Mouse (Mus musculus) MEL (cell line): Measurements from ENCODE around the gene Emc1. TPM values are rescaled to one million over a fixed set of nuclear protein-coding genes. Genes with fewer than 3 reads are reported as not detected.
A peak's percentile ranks its signal among the peaks of the same experiment; 100 is the strongest.

Experiments used
- DNase-seq: peaks from one replicate; pipeline ENCODE4 v3.0.0; 2011; ENCODE audit warnings: low read depth, low spot score
- H3K27ac ChIP-seq: 2 replicates; pipeline ENCODE4 v1.5.1; 2012; ENCODE audit warnings: low read depth, mild to moderate bottlenecking, control low read depth, low read length, moderate library complexity; ENCODE audit not compliant: control insufficient read depth
- H3K27me3 ChIP-seq, 2 experiments: fragments of 150-350 bp in 1 of 2; sonication (generic) in 1 of 2; 2 replicates each; pipeline ENCODE4 v1.6.1; 2012; ENCODE audit warnings: low read length in 2 of 2, mild to moderate bottlenecking in 2 of 2, improper control_type of control experiment in 1 of 2, moderate library complexity in 1 of 2; ENCODE audit not compliant: insufficient read depth in 2 of 2, control insufficient read depth in 1 of 2
- H3K36me3 ChIP-seq, 2 experiments: 2 replicates each; pipeline ENCODE4 v1.6.1; 2012 to 2014; ENCODE audit warnings: low read length in 2 of 2, improper control_type of control experiment in 1 of 2, inconsistent platforms in 1 of 2, mild to moderate bottlenecking in 1 of 2; ENCODE audit not compliant: insufficient read depth in 2 of 2, control insufficient read depth in 1 of 2
- H3K4me1 ChIP-seq, 2 experiments: fragments of 150-350 bp in 1 of 2; sonication (generic) in 1 of 2; 2 replicates each; pipeline ENCODE4 v1.6.1; 2012; ENCODE audit warnings: low read length in 2 of 2, improper control_type of control experiment in 1 of 2, mild to moderate bottlenecking in 1 of 2; ENCODE audit not compliant: insufficient read depth in 2 of 2, control insufficient read depth in 1 of 2
- H3K4me3 ChIP-seq, 2 experiments: fragments of 150-350 bp in 1 of 2; sonication (generic) in 1 of 2; 2 replicates each; pipeline ENCODE4 v1.5.1; 2012; ENCODE audit warnings: low read depth in 2 of 2, low read length in 2 of 2, mild to moderate bottlenecking in 2 of 2, moderate library complexity in 2 of 2, control low read depth in 1 of 2, improper control_type of control experiment in 1 of 2; ENCODE audit not compliant: control insufficient read depth in 1 of 2, insufficient read depth in 1 of 2
- H3K79me2 ChIP-seq: 2 replicates; pipeline ENCODE4 v1.6.1; 2012; ENCODE audit warnings: mild to moderate bottlenecking, low read length, moderate library complexity; ENCODE audit not compliant: control insufficient read depth, poor library complexity, insufficient read depth
- H3K9ac ChIP-seq: 2 replicates; pipeline ENCODE4 v1.6.1; 2012; ENCODE audit warnings: low read depth, mild to moderate bottlenecking, control low read depth, low read length, moderate library complexity; ENCODE audit not compliant: control insufficient read depth, poor library complexity, severe bottlenecking
- H3K9me3 ChIP-seq: fragments of 150-350 bp; sonication (generic); replicated peaks from 2 replicates; pipeline ENCODE4 v1.6.1; 2012; ENCODE audit warnings: mild to moderate bottlenecking, low read length, improper control_type of control experiment, moderate library complexity; ENCODE audit not compliant: insufficient read depth
- BHLHE40 ChIP-seq: IDR thresholded peaks from 2 replicates; pipeline ENCODE4 v1.6.1; 2012; ENCODE audit warnings: low read depth, mild to moderate bottlenecking, inconsistent platforms, low read length, improper control_type of control experiment, borderline replicate concordance
- CHD1 ChIP-seq: IDR thresholded peaks from 2 replicates; pipeline ENCODE4 v1.6.1; 2012; ENCODE audit warnings: low read depth, mild to moderate bottlenecking, inconsistent platforms, low read length, improper control_type of control experiment
- CHD2 ChIP-seq: IDR thresholded peaks from 2 replicates; pipeline ENCODE4 v1.6.1; 2011; ENCODE audit warnings: low read length, improper control_type of control experiment
- EP300 ChIP-seq, 2 experiments: IDR thresholded peaks; 2 replicates each; pipeline ENCODE4 v1.6.1; 2011; ENCODE audit warnings: improper control_type of control experiment in 2 of 2, low read length in 2 of 2, low read depth in 1 of 2, mild to moderate bottlenecking in 1 of 2
- ETS1 ChIP-seq: IDR thresholded peaks from 2 replicates; pipeline ENCODE4 v1.6.1; 2012; ENCODE audit warnings: low read depth, mild to moderate bottlenecking, inconsistent platforms, low read length, improper control_type of control experiment, moderate library complexity
- GATA1 ChIP-seq: IDR thresholded peaks from 2 replicates; pipeline ENCODE4 v1.6.1; 2011; ENCODE audit warnings: low read depth, low read length, improper control_type of control experiment
- HCFC1 ChIP-seq: IDR thresholded peaks from 2 replicates; pipeline ENCODE4 v1.6.1; 2012; ENCODE audit warnings: low read depth, mild to moderate bottlenecking, inconsistent platforms, low read length, improper control_type of control experiment, moderate library complexity
- MAX ChIP-seq: IDR thresholded peaks from 2 replicates; pipeline ENCODE4 v1.6.1; 2011; ENCODE audit warnings: low read length, improper control_type of control experiment
- MXI1 ChIP-seq: IDR thresholded peaks from 2 replicates; pipeline ENCODE4 v1.6.1; 2011; ENCODE audit warnings: mild to moderate bottlenecking, low read depth, low read length, improper control_type of control experiment
- MYC ChIP-seq: IDR thresholded peaks from 2 replicates; pipeline ENCODE4 v1.6.1; 2011; ENCODE audit warnings: low read depth, mild to moderate bottlenecking, low read length, improper control_type of control experiment, moderate library complexity
- POLR2AphosphoS5 ChIP-seq: IDR thresholded peaks from 2 replicates; pipeline ENCODE4 v1.6.1; 2012; ENCODE audit warnings: low read depth, borderline replicate concordance, mild to moderate bottlenecking, inconsistent platforms, low read length, moderate library complexity, mixed read lengths
- SIN3A ChIP-seq: IDR thresholded peaks from 2 replicates; pipeline ENCODE4 v1.6.1; 2012; ENCODE audit warnings: low read length, improper control_type of control experiment, inconsistent platforms
- SMC3 ChIP-seq: IDR thresholded peaks from 2 replicates; pipeline ENCODE4 v1.6.1; 2011; ENCODE audit warnings: low read depth, low read length, improper control_type of control experiment
- USF1 ChIP-seq: IDR thresholded peaks from 2 replicates; pipeline ENCODE4 v1.6.1; 2014; ENCODE audit warnings: low read depth, mild to moderate bottlenecking, inconsistent platforms, low read length, improper control_type of control experiment, moderate library complexity
- ZMIZ1 ChIP-seq: IDR thresholded peaks from 2 replicates; pipeline ENCODE4 v1.6.1; 2012; ENCODE audit warnings: low read depth, mild to moderate bottlenecking, inconsistent platforms, low read length, improper control_type of control experiment, moderate library complexity
- ZNF384 ChIP-seq: IDR thresholded peaks from 2 replicates; pipeline ENCODE4 v1.6.1; 2012; ENCODE audit warnings: low read depth, mild to moderate bottlenecking, inconsistent platforms, low read length, improper control_type of control experiment
- polyA plus RNA-seq, 2 experiments: library from polyadenylated mRNA; stranded (reverse) in 1 of 2; unstranded in 1 of 2; fragments of >175 nt in 1 of 2; fragments of >200 nt in 1 of 2; gene quantifications; 2 replicates each; pipeline versions ENCODE4 v1.2.1 to v1.2.4; 2012; ENCODE audit warnings: low replicate concordance in 2 of 2, low read depth in 1 of 2; ENCODE audit not compliant: insufficient read length in 2 of 2, insufficient read depth in 1 of 2, missing spikeins in 1 of 2
- total RNA-seq: library from RNA; depleted of rRNA; stranded (reverse); fragments of 300-350 nt; gene quantifications from 2 replicates; pipeline ENCODE4 v1.2.3, GENCODE M21; 2012

Gene Emc1
- total and polyA plus RNA-seq, 3 experiments = 17.3 to 50.4 TPM; not detected in 1

DNA sequence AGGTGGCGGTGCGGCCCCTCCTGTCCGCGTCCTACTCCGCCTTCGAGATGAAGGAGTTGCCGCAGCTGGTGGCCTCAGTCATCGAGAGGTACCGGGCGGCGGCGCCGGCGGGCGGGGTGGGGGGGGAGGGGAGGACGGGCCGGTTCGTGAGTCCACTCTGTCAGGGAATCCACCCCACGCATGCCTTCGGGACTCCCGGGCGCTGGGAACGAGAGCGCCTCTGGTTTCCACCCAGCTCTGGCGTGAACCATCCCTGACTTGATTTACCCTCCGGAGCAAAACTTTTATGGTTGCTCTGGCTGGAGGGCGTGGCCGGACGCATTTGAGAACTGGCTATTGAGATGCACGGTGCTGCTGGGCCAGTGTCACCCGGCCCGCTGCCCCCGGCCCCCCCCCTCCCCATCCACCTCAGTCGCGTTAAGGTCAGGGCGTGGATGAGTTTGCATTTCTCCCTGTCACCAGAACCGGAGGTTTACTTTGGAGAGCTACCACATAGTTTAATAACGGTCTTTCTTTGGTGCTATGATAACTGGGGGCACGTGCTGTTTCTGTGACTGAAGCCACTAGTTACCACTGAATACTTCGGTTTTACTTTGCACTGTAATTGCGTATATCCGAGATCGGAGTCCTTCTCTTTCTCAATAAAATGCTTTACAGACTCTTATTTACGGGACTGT is 28.5 kb downstream of the Emc1 start:
- Histone ChIP-seq H3K36me3 (peaks cover 0 to 13% of the 10 kb centered on the region in 2 experiments; a peak in 3 of 4 replicates), H3K9me3 (no peaks in the 10 kb centered on the region), H3K9ac (peak overlapping the region; percentile 81), H3K79me2 (peaks cover 58% of the 10 kb centered on the region), H3K4me1 (peaks cover 0 to 8% of the 10 kb centered on the region in 2 experiments; a peak in 2 of 4 replicates), H3K27me3 (no peaks in the 10 kb centered on the region), H3K4me3 (peak overlapping the region; percentile 66 to 68), H3K27ac (peak overlapping the region; percentile 84)
- TF ChIP-seq POLR2AphosphoS5 (no peak), SIN3A (peak; percentile 92; the same call in 1 of the 2 replicates), MYC (peak; percentile 90), ETS1 (peak; percentile 18; the same call in 1 of the 2 replicates), USF1 (peak; percentile 76; the same call in 1 of the 2 replicates), ZMIZ1 (peak; percentile 22; the same call in 1 of the 2 replicates), HCFC1 (no peak; the same call in 1 of the 2 replicates), GATA1 (peak; percentile 19; the same call in 1 of the 2 replicates), CHD2 (no peak), SMC3 (no peak), CHD1 (peak; percentile 54; the same call in 1 of the 2 replicates), EP300 (IDR thresholded peaks at IDR 0.05; ENCODE audit: low read depth in 1 of 2, low read length in 2 of 2) (peak in 1 of 2 experiments; percentile 45; a peak in 1 of 4 replicates), MXI1 (peak; percentile 98), BHLHE40 (peak; percentile 88), ZNF384 (no peak), MAX (peak; percentile 86)
- peak; percentile 73 for DNase-seq

DNA sequence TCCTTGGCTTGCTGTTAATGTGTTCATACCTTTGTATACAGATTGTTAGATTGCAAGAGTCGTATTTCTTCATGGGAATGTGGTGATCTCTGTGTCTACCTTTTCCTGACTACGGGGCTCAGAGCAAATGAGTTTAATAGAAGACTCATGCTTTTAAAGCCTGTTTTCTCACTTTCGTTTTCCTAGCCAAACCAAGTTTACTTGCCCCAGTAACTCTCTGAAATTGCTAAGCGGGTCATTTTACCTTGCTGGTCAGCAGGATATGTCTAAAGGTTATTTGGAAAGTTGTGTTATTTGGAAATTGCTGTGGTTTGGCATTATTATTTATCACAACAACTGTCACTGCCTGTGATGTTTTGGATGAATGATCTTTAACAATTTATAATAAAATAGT is 29.1 kb downstream of the Emc1 start:
- peak overlapping the region; percentile 81 for H3K9ac ChIP-seq
- peaks cover 0 to 13% of the 10 kb centered on the region in 2 experiments; a peak in 3 of 4 replicates for H3K36me3 ChIP-seq
- H3K79me2 ChIP-seq = peaks cover 63% of the 10 kb centered on the region
- H3K4me1 ChIP-seq = peaks cover 0 to 8% of the 10 kb centered on the region in 2 experiments; a peak in 2 of 4 replicates
- peak overlapping the region; percentile 66 to 68 for H3K4me3 ChIP-seq
- H3K9me3 ChIP-seq = no peaks in the 10 kb centered on the region
- peak overlapping the region; percentile 84 for H3K27ac ChIP-seq
- DNase-seq = no peak
- H3K27me3 ChIP-seq = no peaks in the 10 kb centered on the region
- TF ChIP-seq ETS1 (peak; percentile 3; the same call in 1 of the 2 replicates), CHD1 (no peak)
